Mouse (Mus musculus) liver, embryonic 11.5 days (tissue): ENCODE results near the gene Slc30a3. TPM values are rescaled to one million over a fixed set of nuclear protein-coding genes. Genes with fewer than 3 reads are reported as not detected.

Source experiments
- ATAC-seq: fragments of 200-750 bp; cut with Nextera tagmentation; replicated peaks from 2 replicates; pipeline ENCODE4 v1.8.0; 2017; ENCODE audit warnings: moderate number of reproducible peaks, mild to moderate bottlenecking, moderate TSS enrichment, moderate library complexity; ENCODE audit not compliant: low FRiP score
- DNase-seq: peaks from one replicate; pipeline ENCODE4 v3.0.0-alpha.2; 2017; ENCODE audit warnings: low spot score
- H3K27ac ChIP-seq: fragments of 300-500 bp; sonication (generic); 2 replicates; pipeline ENCODE4 v1.5.1; 2014; ENCODE audit warnings: mild to moderate bottlenecking, low read depth, low read length, control low read depth
- H3K27me3 ChIP-seq: fragments of 300-500 bp; sonication (generic); replicated peaks from 2 replicates; pipeline ENCODE4 v1.6.1; 2014; ENCODE audit warnings: low read length, mixed read lengths; ENCODE audit not compliant: control insufficient read depth, insufficient read depth
- H3K36me3 ChIP-seq: fragments of 300-500 bp; sonication (generic); 2 replicates; pipeline ENCODE4 v1.6.1; 2014; ENCODE audit warnings: mild to moderate bottlenecking, low read length, moderate library complexity, mixed read lengths; ENCODE audit not compliant: control insufficient read depth, insufficient read depth
- H3K4me1 ChIP-seq: fragments of 300-500 bp; sonication (generic); replicated peaks from 2 replicates; pipeline ENCODE4 v1.6.1; 2014; ENCODE audit warnings: low read length, mixed read lengths; ENCODE audit not compliant: control insufficient read depth, insufficient read depth
- H3K4me2 ChIP-seq: fragments of 300-500 bp; sonication (generic); 2 replicates; pipeline ENCODE4 v1.6.1; 2014; ENCODE audit warnings: mild to moderate bottlenecking, control low read depth, moderate library complexity
- H3K4me3 ChIP-seq: fragments of 300-500 bp; sonication (generic); 2 replicates; pipeline ENCODE4 v1.5.1; 2014; ENCODE audit warnings: low read depth, low read length, control low read depth
- H3K9ac ChIP-seq: fragments of 300-500 bp; sonication (generic); 2 replicates; pipeline ENCODE4 v1.6.1; 2014; ENCODE audit warnings: low read depth, low read length, control low read depth
- H3K9me3 ChIP-seq: fragments of 300-500 bp; sonication (generic); 2 replicates; pipeline ENCODE4 v1.6.1; 2016; ENCODE audit warnings: low read length, inconsistent platforms, mixed read lengths; ENCODE audit not compliant: control insufficient read depth
- whole genome bisulfite sequencing: fragments of 180-500 bp; shearing (Covaris S2); extraction: QIAGEN DNeasy Blood & Tissue Kit; methylation state at CpG from one replicate; pipeline ENCODE4 v1.1.7; 2014; 5-methylcytosine and 5-hydroxymethylcytosine counted together
- polyA plus RNA-seq: library from polyadenylated mRNA; unstranded; fragments of >200 nt; fragmentation: Nextera tagmentation; extraction: Ambion mirVana; gene quantifications from 2 replicates; pipeline ENCODE4 v1.2.1, GENCODE M21; 2014

Slc30a3 gene
- polyA plus RNA-seq, 1 experiment from 2014 or later = 1.1 TPM

DNA sequence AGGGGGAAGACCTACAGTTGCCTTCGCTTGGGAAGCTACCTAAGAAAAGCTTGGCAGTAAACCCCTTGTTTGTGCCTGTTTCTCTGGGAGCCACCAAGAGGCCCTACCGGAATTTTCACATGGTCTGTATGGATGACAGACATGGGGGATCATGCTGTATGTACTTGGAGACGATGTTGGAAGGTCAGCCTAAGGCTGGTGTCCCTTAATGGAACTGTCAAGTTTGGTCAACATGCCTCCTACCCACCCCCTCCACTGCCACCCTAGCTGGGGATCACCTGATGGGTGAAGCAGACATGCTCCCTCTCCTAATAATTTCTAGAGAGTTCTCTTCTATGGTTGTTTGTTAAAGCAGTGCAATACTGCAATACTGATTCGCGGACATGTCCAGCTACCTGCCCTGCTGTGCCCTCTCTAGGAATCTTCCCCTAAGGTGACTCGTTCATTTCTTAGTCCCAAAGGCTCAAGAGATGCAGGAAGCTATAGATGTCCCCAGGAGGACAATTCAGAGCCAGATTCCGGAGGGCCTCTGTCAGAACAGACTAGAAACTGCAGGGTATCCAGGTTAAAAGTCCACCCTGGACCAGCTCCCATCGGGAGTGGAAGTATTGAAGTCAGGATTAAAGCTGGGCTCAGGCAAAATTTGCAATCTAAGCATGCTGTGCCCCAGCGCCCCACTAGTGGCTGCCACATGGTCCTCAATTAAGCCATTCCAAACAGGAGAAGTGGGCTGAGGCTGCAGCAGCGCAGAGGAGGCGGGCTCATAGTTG lies 12.1 kb downstream of the Slc30a3 start:
- Histone ChIP-seq H3K4me2 (peak overlapping the region; percentile 72), H3K27me3 (peaks cover 71% of the 10 kb centered on the region), H3K4me1 (peaks cover 6% of the 10 kb centered on the region; the same call in 1 of the 2 replicates), H3K4me3 (peak overlapping the region; percentile 26), H3K27ac (no peak overlapping the region), H3K36me3 (no peaks in the 10 kb centered on the region), H3K9me3 (no peaks in the 10 kb centered on the region), H3K9ac (no peak overlapping the region)
- 33% methylated on average over 11 of the region's 11 CpGs for WGBS
- DNase-seq (no peak), ATAC-seq (no peak)

DNA sequence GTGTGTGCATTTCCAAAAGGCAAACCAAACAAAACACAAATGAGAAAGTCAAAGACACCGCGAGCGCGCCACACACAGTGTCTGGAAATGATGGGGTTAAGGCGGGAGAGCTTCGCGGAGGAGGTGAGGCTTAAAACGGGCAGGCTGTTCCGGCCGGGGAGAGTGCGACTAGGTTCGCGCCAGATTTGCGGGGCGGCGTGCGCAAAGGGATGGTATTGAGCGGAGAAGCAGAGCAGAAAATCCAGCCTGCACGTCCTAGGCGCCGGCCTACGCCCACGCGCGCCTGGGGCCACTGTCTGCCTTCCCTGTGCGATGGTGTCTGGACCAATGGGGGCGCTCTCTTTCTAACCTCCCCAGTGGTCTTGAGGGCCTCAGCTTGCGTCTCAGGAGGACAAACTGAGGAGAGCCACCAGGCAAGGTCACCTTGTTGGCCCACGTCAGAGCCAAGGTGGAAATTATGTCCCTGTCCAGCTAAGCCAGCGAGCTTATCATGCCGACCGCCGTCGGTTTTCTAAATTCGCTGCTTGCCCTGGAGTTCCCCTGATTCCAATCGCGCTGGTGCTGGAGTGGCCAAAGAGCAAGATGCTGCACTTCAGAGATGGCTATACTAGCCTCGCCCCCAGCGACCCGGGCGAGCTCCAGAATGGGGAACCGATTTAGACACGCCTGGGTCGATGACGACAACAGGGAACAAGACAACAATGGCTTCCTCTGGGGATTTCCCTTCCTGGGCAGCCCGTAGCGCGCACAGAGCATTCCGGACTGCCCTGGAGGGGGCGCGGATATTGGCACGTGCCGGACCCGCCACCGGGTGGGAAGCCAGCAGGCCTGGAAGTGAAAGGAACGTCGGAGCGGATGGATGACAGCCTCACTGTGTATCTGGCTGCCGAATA lies 13.0 kb downstream of the Slc30a3 start:
- H3K27ac ChIP-seq = no peak overlapping the region
- H3K36me3 ChIP-seq = no peaks in the 10 kb centered on the region
- peaks cover 80% of the 10 kb centered on the region for H3K27me3 ChIP-seq
- H3K4me1 ChIP-seq = peaks cover 6% of the 10 kb centered on the region; the same call in 1 of the 2 replicates
- 1% methylated on average over 59 of the region's 59 CpGs for WGBS
- peak overlapping the region; percentile 26 for H3K4me3 ChIP-seq
- H3K9me3 ChIP-seq = no peaks in the 10 kb centered on the region
- peak; percentile 33; the same call in 1 of the 2 replicates for ATAC-seq
- no peak overlapping the region for H3K9ac ChIP-seq
- peak; percentile 37 for DNase-seq
- H3K4me2 ChIP-seq = peak overlapping the region; percentile 72

DNA sequence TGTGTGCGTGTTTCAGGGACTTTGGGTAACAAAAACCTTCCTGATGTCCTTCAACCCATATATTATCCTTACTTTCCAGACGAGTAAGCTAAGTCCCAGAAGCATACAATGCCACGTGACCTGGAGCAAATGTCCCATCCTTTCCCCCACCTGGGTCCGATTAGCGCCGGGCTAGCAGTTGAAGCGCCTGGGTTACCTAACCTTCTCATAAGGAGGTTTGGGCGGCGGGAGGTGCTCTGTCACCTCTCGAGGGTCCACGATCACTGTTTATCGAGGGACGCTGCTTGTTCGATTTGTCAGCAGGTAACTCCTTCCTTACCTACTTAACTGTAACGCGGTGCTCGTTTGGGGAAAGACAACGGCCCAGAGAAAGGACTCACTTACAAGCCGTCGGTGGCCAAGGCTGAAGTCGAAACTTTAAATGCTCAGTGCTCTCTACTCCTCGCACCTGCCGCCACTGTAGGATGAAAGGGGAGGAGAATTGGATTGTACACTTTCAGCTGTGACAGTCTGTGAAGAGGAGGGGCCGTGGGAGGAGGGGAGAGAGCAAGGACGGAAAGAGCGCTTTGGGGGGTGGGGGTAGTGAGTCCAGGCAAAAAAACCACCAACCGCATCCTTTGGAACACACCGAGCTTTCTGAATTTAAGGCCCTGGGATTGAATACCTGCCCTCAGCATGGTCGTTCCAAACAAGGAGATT lies 13.8 kb downstream of the Slc30a3 start:
- Histone ChIP-seq H3K9me3 (no peaks in the 10 kb centered on the region), H3K36me3 (no peaks in the 10 kb centered on the region), H3K4me1 (peaks cover 6% of the 10 kb centered on the region; the same call in 1 of the 2 replicates), H3K4me3 (peak overlapping the region; percentile 26; the same call in 1 of the 2 replicates), H3K9ac (no peak overlapping the region), H3K27ac (no peak overlapping the region), H3K4me2 (peak overlapping the region; percentile 72), H3K27me3 (peaks cover 88% of the 10 kb centered on the region)
- DNase-seq (peak; percentile 39), ATAC-seq (no peak)
- WGBS = 3% methylated on average over 29 of the region's 29 CpGs

DNA sequence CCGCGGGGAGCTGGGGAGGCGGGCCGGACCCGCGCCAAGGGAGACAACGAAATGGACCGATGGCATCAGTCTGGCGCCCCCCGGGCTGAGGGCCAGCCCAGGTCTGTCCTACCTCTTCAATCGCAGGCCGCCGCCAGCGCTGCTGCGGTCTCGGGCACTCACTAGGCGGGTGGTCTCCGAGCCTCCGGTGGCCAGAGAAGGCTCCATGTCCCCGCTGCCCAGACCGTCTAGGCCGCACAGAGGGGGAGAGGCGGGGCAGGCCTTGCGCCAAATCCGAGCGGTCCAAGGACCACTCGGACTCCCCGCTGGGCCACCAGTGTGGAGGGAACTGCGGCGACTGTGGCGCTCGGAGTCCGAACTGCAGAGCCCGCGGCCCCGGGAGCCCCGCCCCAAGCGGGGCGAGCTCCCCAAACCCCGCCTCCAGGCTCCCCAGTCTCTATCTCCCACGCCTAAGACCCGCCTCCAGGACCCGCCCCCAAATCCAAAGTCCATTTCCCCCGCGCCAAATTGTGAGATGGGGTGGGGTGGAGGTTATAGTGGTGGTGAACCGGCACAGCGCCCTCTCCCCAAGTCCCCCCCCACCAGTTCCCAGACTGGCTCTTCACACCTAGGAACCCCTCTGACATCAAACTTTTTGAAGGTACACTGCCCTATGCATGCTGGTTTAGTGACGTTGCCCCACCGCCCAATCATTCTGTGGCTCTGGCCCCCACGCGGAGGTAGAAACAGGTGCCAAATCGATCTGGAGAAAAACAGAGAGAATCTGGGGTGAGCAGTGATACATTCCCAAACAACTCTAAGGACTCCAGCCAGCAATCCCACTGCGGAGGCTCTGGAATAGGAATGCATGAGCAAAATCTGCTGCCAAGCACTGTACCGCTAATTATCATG lies 14.6 kb downstream of the Slc30a3 start:
- WGBS = 2% methylated on average over 54 of the region's 54 CpGs
- no peak overlapping the region for H3K27ac ChIP-seq
- H3K36me3 ChIP-seq = no peaks in the 10 kb centered on the region
- H3K27me3 ChIP-seq = peaks cover 89% of the 10 kb centered on the region
- peak overlapping the region; percentile 46 for H3K4me3 ChIP-seq
- no peaks in the 10 kb centered on the region for H3K9me3 ChIP-seq
- H3K4me2 ChIP-seq = peak overlapping the region; percentile 72
- H3K4me1 ChIP-seq = peaks cover 6% of the 10 kb centered on the region; the same call in 1 of the 2 replicates
- DNase-seq = peak; percentile 64
- peak; percentile 69 for ATAC-seq
- H3K9ac ChIP-seq = no peak overlapping the region

DNA sequence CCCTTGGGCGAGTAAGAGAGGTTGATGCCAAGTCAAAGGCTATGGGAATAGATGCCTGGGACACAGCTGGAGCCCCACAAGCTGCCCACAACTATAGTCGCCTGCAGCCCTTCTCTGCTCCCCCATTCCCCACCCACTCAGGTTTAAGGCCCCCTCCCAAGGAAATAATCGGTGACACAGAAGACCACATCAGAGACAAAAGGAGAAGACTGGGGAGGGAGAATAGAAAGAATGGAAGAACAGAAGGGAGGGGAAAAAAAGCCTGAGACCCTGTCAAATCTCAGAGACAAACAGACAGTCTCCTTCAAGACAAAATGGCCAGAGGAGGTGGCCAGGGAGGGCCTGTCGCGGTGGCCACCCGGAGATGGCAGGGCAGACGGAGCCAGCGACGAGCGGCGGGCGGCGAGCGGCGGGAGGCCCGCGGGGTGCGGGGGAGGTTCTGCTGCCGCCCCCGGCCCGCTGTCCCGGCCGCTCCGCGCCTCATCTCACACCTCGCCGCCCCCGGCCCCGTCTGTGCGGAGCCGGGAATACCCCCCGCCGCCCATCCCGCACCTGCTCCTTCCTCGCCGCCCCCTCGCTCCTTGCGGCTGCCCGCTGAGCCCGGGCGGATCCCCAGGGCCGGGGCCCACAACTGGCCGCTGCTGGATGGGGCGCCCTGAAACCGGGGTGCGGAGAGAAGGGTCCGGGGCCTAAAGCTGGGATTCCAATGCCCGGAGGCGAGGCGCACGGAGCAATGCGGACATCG lies 15.6 kb downstream of the Slc30a3 start:
- Histone ChIP-seq H3K4me3 (peak overlapping the region; percentile 46), H3K36me3 (no peaks in the 10 kb centered on the region), H3K9ac (no peak overlapping the region), H3K27me3 (peaks cover 95% of the 10 kb centered on the region), H3K4me1 (peaks cover 6% of the 10 kb centered on the region; the same call in 1 of the 2 replicates), H3K4me2 (peak overlapping the region; percentile 72), H3K9me3 (no peaks in the 10 kb centered on the region), H3K27ac (no peak overlapping the region)
- 4% methylated on average over 42 of the region's 53 CpGs for WGBS
- no peak for DNase-seq
- no peak for ATAC-seq

DNA sequence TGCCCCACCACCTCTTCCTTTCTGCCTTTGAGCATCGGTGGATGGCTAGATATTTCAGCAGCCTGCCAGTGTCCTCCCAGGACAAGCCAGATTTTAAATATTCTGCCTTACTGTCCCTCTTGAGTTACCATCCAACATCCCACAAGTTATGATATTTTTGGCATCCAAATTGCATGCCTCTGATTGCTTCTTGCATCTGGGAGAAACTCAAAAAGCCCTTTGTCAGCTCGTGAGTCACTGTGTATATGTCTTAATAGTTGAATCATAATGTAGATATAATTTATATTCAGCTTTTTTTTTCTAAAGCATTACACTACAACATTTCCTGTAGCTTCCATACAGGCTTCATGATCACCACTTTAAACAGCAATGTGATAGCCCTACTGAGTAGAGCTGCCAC lies 20.9 kb downstream of the Slc30a3 start:
- ATAC-seq = no peak
- H3K36me3 ChIP-seq = no peaks in the 10 kb centered on the region
- no peak overlapping the region for H3K27ac ChIP-seq
- 81% methylated on average over 2 of the region's 2 CpGs for WGBS
- no peak overlapping the region for H3K9ac ChIP-seq
- no peak for DNase-seq
- no peak overlapping the region for H3K4me3 ChIP-seq
- peaks cover 11% of the 10 kb centered on the region for H3K4me1 ChIP-seq
- peaks cover 50% of the 10 kb centered on the region for H3K27me3 ChIP-seq
- no peak overlapping the region for H3K4me2 ChIP-seq
- H3K9me3 ChIP-seq = no peaks in the 10 kb centered on the region

DNA sequence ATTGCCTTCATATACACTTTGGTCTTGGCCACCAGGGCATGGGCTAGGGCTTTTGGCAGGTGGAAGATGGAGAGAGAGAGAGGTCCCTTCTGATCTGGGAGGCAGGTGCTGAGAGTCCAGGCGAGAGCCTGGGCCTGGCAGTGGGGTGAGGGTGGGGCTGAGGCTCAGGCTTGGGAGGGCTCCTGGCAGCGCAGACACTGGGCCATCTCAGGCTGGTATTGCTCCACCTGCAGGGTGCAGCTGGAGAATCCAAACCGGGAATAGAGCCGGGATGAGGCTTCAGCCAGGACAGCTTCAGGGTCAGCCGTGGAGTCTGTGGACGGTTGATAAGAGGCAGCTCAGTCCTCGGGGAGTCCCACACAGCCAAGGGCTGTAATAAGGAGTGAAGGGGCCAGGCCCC lies 21.4 kb downstream of the Slc30a3 start:
- H3K4me2 ChIP-seq = no peak overlapping the region
- DNase-seq (no peak), ATAC-seq (no peak)
- peaks cover 11% of the 10 kb centered on the region for H3K4me1 ChIP-seq
- 25% methylated on average over 7 of the region's 7 CpGs for WGBS
- H3K36me3 ChIP-seq = no peaks in the 10 kb centered on the region
- H3K27ac ChIP-seq = no peak overlapping the region
- no peak overlapping the region for H3K9ac ChIP-seq
- no peaks in the 10 kb centered on the region for H3K9me3 ChIP-seq
- no peak overlapping the region for H3K4me3 ChIP-seq
- peaks cover 45% of the 10 kb centered on the region for H3K27me3 ChIP-seq
